Mouse (Mus musculus) CD4-positive, CD25-positive, alpha-beta regulatory T cell, adult 9 weeks (primary cell): Measurements from ENCODE around the gene Fbxw11. TPM values are rescaled to one million over a fixed set of nuclear protein-coding genes. Genes with fewer than 3 reads are reported as not detected.

Experiments used
- polyA plus RNA-seq: library from polyadenylated mRNA; unstranded; fragments of 100-300 nt; shearing (Covaris generic); gene quantifications from one replicate; pipeline ENCODE4 v1.2.1, GENCODE M21; 2017

The Fbxw11 gene
- polyA plus RNA-seq = 25.9 TPM

GRCm38 (mm10) chr11:32642249-32642876 lies at the start of gene Fbxw11:
Gene Fbxw11 (plus strand): TSS chr11:32642724.

Other genes starting within 250 kb of the Fbxw11 start
- gene Ubtd2, start 187.4 kb upstream of the Fbxw11 start, polyA plus RNA-seq = 2.5 TPM
- 1.9 TPM for gene Efcab9, start 110.6 kb upstream of the Fbxw11 start, polyA plus RNA-seq
- 342 TPM for gene Stk10, start 109.4 kb upstream of the Fbxw11 start, polyA plus RNA-seq
- gene Smim23, start 181.9 kb downstream of the Fbxw11 start, polyA plus RNA-seq = not detected